Mouse (Mus musculus) monocyte, adult 59 days (primary cell): Measurements from ENCODE around the gene Masp2. TPM values are rescaled to one million over a fixed set of nuclear protein-coding genes. Genes with fewer than 3 reads are reported as not detected.

Experiments
- total RNA-seq, 2 experiments: library from RNA; stranded (reverse); gene quantifications; one replicate each; pipeline ENCODE4 v1.2.4; 2023

Masp2 gene
- not detected for total RNA-seq

GRCm38 (mm10) chr4:148602357-148603120 lies at the start of gene Masp2:
Gene Masp2 (plus strand): TSS chr4:148602554.

DNA sequence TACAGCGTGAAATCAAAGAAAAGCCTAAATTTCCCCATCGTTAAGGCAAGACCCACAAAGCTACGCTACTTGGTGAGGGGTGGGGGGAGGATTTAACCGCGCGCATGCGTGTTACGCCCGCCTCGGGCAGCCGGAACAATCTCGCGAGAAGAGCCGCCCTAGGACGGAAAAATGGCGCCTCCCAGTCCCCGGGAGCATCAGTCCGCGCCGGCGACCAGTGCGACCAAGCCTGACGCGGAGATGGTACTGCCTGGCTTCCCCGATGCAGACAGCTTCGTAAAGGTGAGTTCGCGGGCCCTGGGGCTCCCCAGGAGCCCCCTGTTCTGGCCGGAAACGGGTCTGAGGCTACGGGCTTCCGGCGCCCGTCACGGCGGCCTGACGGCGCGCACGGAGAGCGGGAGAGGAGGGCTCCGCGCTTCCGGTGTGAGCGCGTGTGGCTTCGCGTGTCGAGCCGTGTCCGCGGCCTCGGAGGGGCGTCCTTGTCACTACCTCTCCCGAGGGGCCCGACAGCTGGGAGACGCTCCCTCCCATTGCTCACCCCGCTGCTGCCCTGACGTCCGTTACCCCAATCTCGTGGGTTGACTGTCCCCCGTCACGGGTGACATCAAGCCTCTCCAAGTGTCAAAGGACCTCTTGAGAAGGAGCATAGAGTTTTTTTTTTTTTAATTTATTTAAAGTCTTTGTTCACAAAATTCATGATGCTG lies 43.9 kb upstream of the Masp2 start, which contains the start of gene Exosc10:
Exosc10 (plus strand) TSS at position 133 of the 704 bp plus-strand sequence.

GRCm38 (mm10) chr4:148591171-148591630 lies 11.2 kb upstream of the Masp2 start, which contains the start of gene Srm:
Gene Srm (plus strand): TSS chr4:148591503.

DNA sequence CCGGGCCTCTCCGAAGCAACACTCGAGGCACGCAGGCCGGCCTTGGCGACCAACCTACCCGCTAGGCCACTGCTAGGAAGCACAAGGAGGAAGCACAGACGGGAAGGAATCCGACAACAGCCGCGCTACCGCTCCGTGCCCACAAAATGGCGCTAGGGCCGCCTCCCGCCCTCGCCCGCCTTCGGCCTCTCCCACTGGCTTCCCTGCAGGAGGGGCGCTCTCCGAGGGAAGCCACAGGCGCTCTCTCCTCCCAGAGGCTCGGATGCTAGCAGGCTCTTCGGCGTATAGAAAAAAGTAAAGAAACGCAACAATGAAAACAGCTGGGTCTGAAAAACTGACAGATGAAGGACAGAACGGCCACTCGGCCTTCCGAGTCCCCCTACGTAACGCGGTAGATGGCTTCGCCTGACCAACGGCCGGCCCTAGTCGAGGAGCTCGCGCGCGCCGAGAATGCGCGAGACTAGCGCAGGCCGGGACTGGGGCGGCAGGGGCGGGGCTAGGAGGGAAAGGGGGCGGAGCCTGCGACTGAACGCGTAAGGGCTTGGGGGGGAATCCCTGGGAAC lies 24.4 kb downstream of the Masp2 start, which contains the start of gene Tardbp:
Tardbp (minus strand) TSS at position 397 of the 563 bp plus-strand sequence.

DNA sequence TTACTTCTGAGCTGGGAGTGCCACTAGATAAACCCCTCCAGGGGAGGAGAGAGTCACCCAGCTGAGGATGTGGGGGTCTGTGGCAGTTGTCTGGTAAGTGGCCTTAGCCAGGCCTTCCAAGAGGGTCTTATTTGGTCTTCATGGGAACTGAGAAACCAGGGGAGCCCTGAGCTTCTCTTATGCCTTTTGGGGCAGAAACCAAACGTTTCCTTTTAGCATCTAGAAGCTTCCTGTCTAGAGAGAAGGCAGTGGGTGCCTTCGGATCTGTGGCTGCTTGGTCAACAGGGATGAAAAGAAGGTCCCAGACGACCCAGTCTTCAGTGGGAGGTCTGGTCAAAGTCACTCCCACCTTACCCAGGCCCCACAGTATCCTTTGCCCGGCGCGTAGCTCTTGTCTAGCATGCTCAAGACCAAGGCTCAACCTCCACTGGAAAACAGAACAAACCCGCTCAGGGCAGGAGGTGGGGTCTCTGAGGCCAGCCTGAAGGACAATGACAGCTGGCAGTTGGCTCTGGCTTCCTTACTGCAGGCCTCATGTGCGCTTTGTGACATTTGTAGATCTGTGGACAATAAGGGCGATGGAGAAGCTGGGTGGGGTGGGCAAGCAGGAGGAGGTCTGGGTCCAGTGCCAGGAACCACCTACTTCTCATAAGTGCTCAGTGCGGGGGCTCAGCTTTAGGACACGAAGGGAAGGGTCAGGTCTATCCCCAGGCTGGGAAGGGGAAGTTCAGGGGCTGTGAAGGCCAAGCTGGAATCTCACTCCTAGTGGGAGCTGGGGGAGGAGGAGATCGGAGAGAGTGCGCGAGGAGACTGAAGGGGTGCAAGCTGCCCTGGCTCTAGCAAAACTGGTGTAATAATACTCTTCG lies 41.2 kb downstream of the Masp2 start, which contains the start of gene Gm572:
Gm572 (plus strand) TSS at position 27 of the 866 bp plus-strand sequence.

Other genes starting within 250 kb of the Masp2 start
- gene Ubiad1, start 157.8 kb upstream of the Masp2 start, total RNA-seq: 1 to 10 TPM; 5.0 to 5.1 TPM
- 10 to 100 TPM; 38.6 to 40.5 TPM for gene Mtor, start 153.9 kb upstream of the Masp2 start, total RNA-seq
- gene Angptl7, start 102.1 kb upstream of the Masp2 start, total RNA-seq: 1 to 10 TPM in 1 of 2 experiments, under 1 TPM in 1; 0.89 to 1.4 TPM
- gene Exosc10, start 44.1 kb upstream of the Masp2 start, total RNA-seq: 10 to 100 TPM; 50.9 to 54.1 TPM
- gene Srm, start 11.1 kb upstream of the Masp2 start, total RNA-seq: 10 to 100 TPM; 17.8 to 20.9 TPM
- 100 to 1,000 TPM; 176 to 181 TPM for gene Tardbp, start 24.5 kb downstream of the Masp2 start, total RNA-seq
- gene Gm572, start 40.8 kb downstream of the Masp2 start, total RNA-seq: not detected
- 1 to 10 TPM; 5.1 to 6.0 TPM for gene Casz1, start 201.9 kb downstream of the Masp2 start, total RNA-seq